Mouse (Mus musculus) forebrain, embryonic 15.5 days (tissue): ENCODE results near the gene Sdad1. TPM values are rescaled to one million over a fixed set of nuclear protein-coding genes. Genes with fewer than 3 reads are reported as not detected.
"Not testable (repeated sequence)": the region's sequence is repeated elsewhere in the genome, so short reads cannot be mapped to it uniquely, and the experiment has no call there.

Source experiments
- ATAC-seq: fragments of 200-750 bp; cut with Nextera tagmentation; replicated peaks from 2 replicates; pipeline ENCODE4 v1.8.0; 2017; ENCODE audit warnings: mild to moderate bottlenecking, moderate TSS enrichment, moderate library complexity
- H3K27ac ChIP-seq: fragments of 300-500 bp; sonication (generic); replicated peaks from 2 replicates; pipeline ENCODE4 v1.5.1; 2015; ENCODE audit warnings: mild to moderate bottlenecking, inconsistent platforms
- H3K27me3 ChIP-seq: fragments of 300-500 bp; sonication (generic); 2 replicates; pipeline ENCODE4 v1.6.1; 2015; ENCODE audit warnings: inconsistent platforms
- H3K36me3 ChIP-seq: fragments of 300-500 bp; sonication (generic); 2 replicates; pipeline ENCODE4 v1.6.1; 2015; ENCODE audit warnings: mild to moderate bottlenecking, inconsistent platforms
- H3K4me1 ChIP-seq: fragments of 300-500 bp; sonication (generic); 2 replicates; pipeline ENCODE4 v1.6.1; 2015; ENCODE audit warnings: inconsistent platforms
- H3K4me2 ChIP-seq: fragments of 300-500 bp; sonication (generic); replicated peaks from 2 replicates; pipeline ENCODE4 v1.6.1; 2015; ENCODE audit warnings: mild to moderate bottlenecking, inconsistent platforms
- H3K4me3 ChIP-seq: fragments of 300-500 bp; sonication (generic); 2 replicates; pipeline ENCODE4 v1.5.1; 2015; ENCODE audit warnings: mild to moderate bottlenecking, inconsistent platforms
- H3K9ac ChIP-seq: fragments of 300-500 bp; sonication (generic); replicated peaks from 2 replicates; pipeline ENCODE4 v1.6.1; 2015; ENCODE audit warnings: mild to moderate bottlenecking, inconsistent platforms
- H3K9me3 ChIP-seq: fragments of 300-500 bp; sonication (generic); 2 replicates; pipeline ENCODE4 v1.6.1; 2016; ENCODE audit warnings: inconsistent platforms
- WGBS: fragments of 180-500 bp; shearing (Covaris S2); methylation state at CpG from one replicate; pipeline ENCODE4 v1.1.7; 2015; ENCODE audit warnings: mixed read lengths; 5-methylcytosine and 5-hydroxymethylcytosine counted together
- polyA plus RNA-seq: library from polyadenylated mRNA; unstranded; fragments of >200 nt; fragmentation: Nextera tagmentation; extraction: Ambion mirVana; gene quantifications from 2 replicates; pipeline ENCODE4 v1.2.1, GENCODE M21; 2015

Gene Sdad1
- polyA plus RNA-seq, result 31.1 and 32.3 TPM in 2 replicates

- Histone ChIP-seq H3K4me1 (peaks cover 14% of the 10 kb centered on the region), H3K9ac (peak within 1 kb of the TSS; percentile 67), H3K27me3 (no peaks in the 10 kb centered on the region), H3K4me2 (peak within 1 kb of the TSS; percentile 53), H3K27ac (0 out of 2 replicates have a peak within 1 kb of the TSS, but pooled peaks have one; percentile 50), H3K9me3 (no peaks in the 10 kb centered on the region), H3K4me3 (peak within 1 kb of the TSS; percentile 75), H3K36me3 (peaks cover 8% of the 10 kb centered on the region; the same call in 1 of the 2 replicates)
- peak; percentile 96 for ATAC-seq
- 3% methylated on average over 41 of the region's 41 CpGs for whole genome bisulfite sequencing
Measured at GRCm38 (mm10) chr5:92309681-92310511, at the start of gene Sdad1. Sdad1 (minus strand) TSS chr5:92310479.

- H3K27me3 ChIP-seq, result no peaks in the 10 kb centered on the region
- no peaks in the 10 kb centered on the region for H3K4me1 ChIP-seq
- H3K4me2 ChIP-seq, result no peak overlapping the region
- H3K4me3 ChIP-seq, result no peak overlapping the region
- no peaks in the 10 kb centered on the region for H3K9me3 ChIP-seq
- WGBS, result 79% methylated on average over 11 of the region's 11 CpGs
- no peak overlapping the region for H3K27ac ChIP-seq
- ATAC-seq, result no peak
- H3K36me3 ChIP-seq, result no peaks in the 10 kb centered on the region
- H3K9ac ChIP-seq, result no peak overlapping the region
Measured at GRCm38 (mm10) chr5:92358767-92359455, 48.6 kb upstream of the Sdad1 start.

- WGBS, result 63% methylated on average over 11 of the region's 12 CpGs
- Histone ChIP-seq H3K27me3 (no peaks in the 10 kb centered on the region), H3K9me3 (no peaks in the 10 kb centered on the region), H3K36me3 (no peaks in the 10 kb centered on the region), H3K4me2 (no peak overlapping the region), H3K4me3 (no peak overlapping the region), H3K4me1 (no peaks in the 10 kb centered on the region), H3K27ac (no peak overlapping the region), H3K9ac (no peak overlapping the region)
- ATAC-seq, result no peak
Measured at GRCm38 (mm10) chr5:92358033-92358432, 47.8 kb upstream of the Sdad1 start.

- Histone ChIP-seq H3K4me3 (no peak overlapping the region), H3K36me3 (no peaks in the 10 kb centered on the region), H3K4me2 (no peak overlapping the region), H3K27me3 (no peaks in the 10 kb centered on the region), H3K9ac (no peak overlapping the region), H3K4me1 (peaks cover 4% of the 10 kb centered on the region), H3K27ac (no peak overlapping the region), H3K9me3 (no peaks in the 10 kb centered on the region)
- no peak for ATAC-seq
- WGBS, result 52% methylated on average over 11 of the region's 11 CpGs
Measured at GRCm38 (mm10) chr5:92353517-92353916, 43.2 kb upstream of the Sdad1 start.

GRCm38 (mm10) chr5:92352716-92353115 is 42.4 kb upstream of the Sdad1 start:
- H3K9me3 ChIP-seq, H3K4me3 ChIP-seq, H3K9ac ChIP-seq, H3K27me3 ChIP-seq, H3K36me3 ChIP-seq, ATAC-seq, H3K27ac ChIP-seq, H3K4me1 ChIP-seq, H3K4me2 ChIP-seq: not testable (repeated sequence)
- WGBS, result 82% methylated on average over 4 of the region's 4 CpGs

GRCm38 (mm10) chr5:92349731-92350130 is 39.5 kb upstream of the Sdad1 start:
- Histone ChIP-seq H3K4me1 (peaks cover 5% of the 10 kb centered on the region), H3K9ac (no peak overlapping the region), H3K4me2 (no peak overlapping the region), H3K4me3 (no peak overlapping the region), H3K27ac (no peak overlapping the region), H3K36me3 (no peaks in the 10 kb centered on the region), H3K27me3 (no peaks in the 10 kb centered on the region), H3K9me3 (no peaks in the 10 kb centered on the region)
- ATAC-seq, result no peak
- 92% methylated on average over 7 of the region's 7 CpGs for WGBS

GRCm38 (mm10) chr5:92348794-92349413 is 38.6 kb upstream of the Sdad1 start, which contains the start of gene Cxcl10:
Cxcl10 (minus strand) TSS chr5:92348889.
- Histone ChIP-seq H3K27me3 (no peaks in the 10 kb centered on the region), H3K4me1 (peaks cover 5% of the 10 kb centered on the region), H3K27ac (no peak within 1 kb of the TSS), H3K9ac (0 out of 2 replicates have a peak within 1 kb of the TSS, but pooled peaks have one; percentile 19), H3K9me3 (no peaks in the 10 kb centered on the region), H3K4me2 (peak within 1 kb of the TSS; percentile 46), H3K4me3 (peak within 1 kb of the TSS; percentile 27), H3K36me3 (no peaks in the 10 kb centered on the region)
- WGBS, result 19% methylated on average over 14 of the region's 14 CpGs
- ATAC-seq, result peak; percentile 81

GRCm38 (mm10) chr5:92345006-92345405 is 34.7 kb upstream of the Sdad1 start:
- Histone ChIP-seq H3K36me3 (no peaks in the 10 kb centered on the region), H3K9ac (no peak overlapping the region), H3K4me1 (peaks cover 5% of the 10 kb centered on the region), H3K27ac (no peak overlapping the region), H3K4me2 (no peak overlapping the region), H3K27me3 (no peaks in the 10 kb centered on the region), H3K9me3 (no peaks in the 10 kb centered on the region), H3K4me3 (no peak overlapping the region)
- 88% methylated on average over 8 of the region's 8 CpGs for WGBS
- no peak for ATAC-seq

- Histone ChIP-seq H3K9ac (no peak overlapping the region), H3K27me3 (no peaks in the 10 kb centered on the region), H3K4me3 (no peak overlapping the region), H3K9me3 (no peaks in the 10 kb centered on the region), H3K4me1 (no peaks in the 10 kb centered on the region), H3K27ac (no peak overlapping the region), H3K36me3 (no peaks in the 10 kb centered on the region), H3K4me2 (no peak overlapping the region)
- ATAC-seq, result no peak
- WGBS, result 81% methylated on average over 4 of the region's 4 CpGs
Measured at GRCm38 (mm10) chr5:92340606-92341005, 30.3 kb upstream of the Sdad1 start.

- H3K4me1 ChIP-seq, result peaks cover 9% of the 10 kb centered on the region; the same call in 1 of the 2 replicates
- no peaks in the 10 kb centered on the region for H3K27me3 ChIP-seq
- no peak overlapping the region for H3K4me2 ChIP-seq
- H3K36me3 ChIP-seq, result no peaks in the 10 kb centered on the region
- 86% methylated on average over 3 of the region's 3 CpGs for WGBS
- H3K4me3 ChIP-seq, result no peak overlapping the region
- no peaks in the 10 kb centered on the region for H3K9me3 ChIP-seq
- ATAC-seq, result no peak
- no peak overlapping the region for H3K9ac ChIP-seq
- H3K27ac ChIP-seq, result no peak overlapping the region
Measured at GRCm38 (mm10) chr5:92336743-92337142, 26.5 kb upstream of the Sdad1 start.

- Histone ChIP-seq H3K27me3 (no peaks in the 10 kb centered on the region), H3K4me2 (no peak overlapping the region; the same call in 1 of the 2 replicates), H3K27ac (no peak overlapping the region), H3K4me3 (no peak overlapping the region), H3K36me3 (no peaks in the 10 kb centered on the region), H3K9me3 (no peaks in the 10 kb centered on the region), H3K4me1 (peaks cover 10% of the 10 kb centered on the region; the same call in 1 of the 2 replicates), H3K9ac (no peak overlapping the region)
- 46% methylated on average over 9 of the region's 9 CpGs for WGBS
- ATAC-seq, result no peak
Measured at GRCm38 (mm10) chr5:92332359-92332840, 22.1 kb upstream of the Sdad1 start.
